Mouse (Mus musculus): ENCODE results near the gene Fscn3.

Gene Fscn3

GRCm38 (mm10) chr6:28486905-28487304 lies 59.3 kb downstream of the Fscn3 start:
- DNase-seq (ENCODE audit: low spot score): no peak
